Mouse (Mus musculus) CH12.LX (cell line): ENCODE results near the gene Tmem222. TPM values are rescaled to one million over a fixed set of nuclear protein-coding genes. Genes with fewer than 3 reads are reported as not detected.

Source experiments
- DNase-seq: peaks from one replicate; pipeline ENCODE4 v3.0.0-alpha.2; 2013; ENCODE audit errors: extremely low read depth
- H3K27ac ChIP-seq: 2 replicates; pipeline ENCODE4 v1.5.1; 2012; ENCODE audit warnings: low read depth, mild to moderate bottlenecking, control low read depth, moderate library complexity; ENCODE audit not compliant: insufficient read depth
- H3K27me3 ChIP-seq: replicated peaks from 2 replicates; pipeline ENCODE3; 2012; ENCODE audit warnings: inconsistent platforms
- H3K36me3 ChIP-seq, 2 experiments: replicated peaks in 1 of 2; 2 replicates each; pipeline versions ENCODE3 to v1.6.1; 2012; ENCODE audit warnings: inconsistent platforms in 1 of 2, low read length in 1 of 2, mild to moderate bottlenecking in 1 of 2, mixed read lengths in 1 of 2, moderate library complexity in 1 of 2; ENCODE audit not compliant: control insufficient read depth in 1 of 2, insufficient read depth in 1 of 2
- H3K4me1 ChIP-seq, 2 experiments: 2 replicates each; pipeline ENCODE4 v1.6.1; 2012; ENCODE audit warnings: inconsistent platforms in 1 of 2, moderate library complexity in 1 of 2; ENCODE audit not compliant: insufficient read depth in 2 of 2, control insufficient read depth in 1 of 2
- H3K4me2 ChIP-seq: 2 replicates; pipeline ENCODE4 v1.6.1; 2012; ENCODE audit warnings: low read depth, mild to moderate bottlenecking, control low read depth; ENCODE audit not compliant: poor library complexity, insufficient read depth, severe bottlenecking
- H3K4me3 ChIP-seq, 3 experiments: fragments of 150-350 bp in 1 of 3; sonication (generic) in 1 of 3; replicated peaks in 1 of 3; 2 replicates each; pipeline versions ENCODE3 to v1.5.1; 2011 to 2012; ENCODE audit warnings: low read depth in 2 of 3, low read length in 2 of 3, mild to moderate bottlenecking in 2 of 3, moderate library complexity in 2 of 3, control low read depth in 1 of 3, improper control_type of control experiment in 1 of 3, inconsistent platforms in 1 of 3, mixed read lengths in 1 of 3; ENCODE audit not compliant: poor library complexity in 1 of 3
- H3K79me2 ChIP-seq: replicated peaks from 2 replicates; pipeline ENCODE4 v1.6.1; 2012; ENCODE audit warnings: mild to moderate bottlenecking, moderate library complexity; ENCODE audit not compliant: control insufficient read depth, poor library complexity, insufficient read depth, severe bottlenecking; ENCODE audit errors: extremely low read depth
- H3K9ac ChIP-seq: 2 replicates; pipeline ENCODE4 v1.6.1; 2012; ENCODE audit warnings: low read depth, mild to moderate bottlenecking, control low read depth, moderate library complexity; ENCODE audit not compliant: insufficient read depth
- H3K9me3 ChIP-seq: replicated peaks from 2 replicates; pipeline ENCODE3; 2012; ENCODE audit warnings: low read length, inconsistent platforms, mixed read lengths
- BHLHE40 ChIP-seq: IDR thresholded peaks from 2 replicates; pipeline ENCODE4 v1.6.1; 2011; ENCODE audit warnings: mild to moderate bottlenecking, low read depth, low read length, improper control_type of control experiment
- CTCF ChIP-seq, 2 experiments: IDR thresholded peaks in 1 of 2; conservative IDR thresholded peaks in 1 of 2; 2 replicates each; pipeline ENCODE4 v1.5.1; 2011 to 2012; ENCODE audit warnings: low read depth in 2 of 2, low read length in 2 of 2, improper control_type of control experiment in 1 of 2, inconsistent platforms in 1 of 2, mild to moderate bottlenecking in 1 of 2, moderate library complexity in 1 of 2
- ELF1 ChIP-seq: IDR thresholded peaks from 2 replicates; pipeline ENCODE4 v1.6.1; 2014; ENCODE audit warnings: low read depth, mild to moderate bottlenecking, inconsistent platforms, low read length, improper control_type of control experiment
- EP300 ChIP-seq: IDR thresholded peaks from 2 replicates; pipeline ENCODE4 v1.6.1; 2011; ENCODE audit warnings: low read length, improper control_type of control experiment
- ETS1 ChIP-seq: conservative IDR thresholded peaks from 2 replicates; pipeline ENCODE4 v1.6.1; 2012; ENCODE audit warnings: low read depth, mild to moderate bottlenecking, inconsistent platforms, low read length, improper control_type of control experiment, moderate library complexity
- HCFC1 ChIP-seq: IDR thresholded peaks from 2 replicates; pipeline ENCODE4 v1.6.1; 2012; ENCODE audit warnings: low read depth, mild to moderate bottlenecking, inconsistent platforms, low read length, improper control_type of control experiment
- KAT2A ChIP-seq: IDR thresholded peaks from 2 replicates; pipeline ENCODE4 v1.6.1; 2012; ENCODE audit warnings: low read length, improper control_type of control experiment, inconsistent platforms; ENCODE audit not compliant: insufficient replicate concordance
- MAFK ChIP-seq: IDR thresholded peaks from 2 replicates; pipeline ENCODE4 v1.6.1; 2011; ENCODE audit warnings: low read length, improper control_type of control experiment; ENCODE audit not compliant: insufficient replicate concordance
- MAX ChIP-seq: IDR thresholded peaks from 2 replicates; pipeline ENCODE4 v1.6.1; 2011; ENCODE audit warnings: low read length, improper control_type of control experiment
- MAZ ChIP-seq: IDR thresholded peaks from 2 replicates; pipeline ENCODE4 v1.6.1; 2012; ENCODE audit warnings: low read depth, mild to moderate bottlenecking, inconsistent platforms, low read length, improper control_type of control experiment, moderate library complexity
- NELFE ChIP-seq: IDR thresholded peaks from 2 replicates; pipeline ENCODE4 v1.6.1; 2011; ENCODE audit warnings: low read depth, low read length, improper control_type of control experiment
- NRF1 ChIP-seq: IDR thresholded peaks from 2 replicates; pipeline ENCODE4 v1.6.1; 2014; ENCODE audit warnings: low read depth, mild to moderate bottlenecking, inconsistent platforms, low read length, improper control_type of control experiment, moderate library complexity
- POLR2AphosphoS2 ChIP-seq: IDR thresholded peaks from 2 replicates; pipeline ENCODE4 v1.6.1; 2011; ENCODE audit warnings: low read depth, low read length, improper control_type of control experiment
- SMC3 ChIP-seq: IDR thresholded peaks from 2 replicates; pipeline ENCODE4 v1.6.1; 2011; ENCODE audit warnings: low read depth, low read length, improper control_type of control experiment
- TBP ChIP-seq: conservative IDR thresholded peaks from 2 replicates; pipeline ENCODE4 v1.6.1; 2011; ENCODE audit warnings: low read depth, low read length, improper control_type of control experiment
- TCF12 ChIP-seq: IDR thresholded peaks from 2 replicates; pipeline ENCODE4 v1.6.1; 2014; ENCODE audit warnings: low read depth, mild to moderate bottlenecking, inconsistent platforms, low read length, improper control_type of control experiment
- USF1 ChIP-seq: IDR thresholded peaks from 2 replicates; pipeline ENCODE4 v1.6.1; 2014; ENCODE audit warnings: low read depth, mild to moderate bottlenecking, inconsistent platforms, low read length, improper control_type of control experiment
- USF2 ChIP-seq: conservative IDR thresholded peaks from 2 replicates; pipeline ENCODE4 v1.6.1; 2011; ENCODE audit warnings: low read depth, low read length, improper control_type of control experiment
- ZC3H11A ChIP-seq: IDR thresholded peaks from 2 replicates; pipeline ENCODE4 v1.6.1; 2012; ENCODE audit warnings: low read depth, mild to moderate bottlenecking, inconsistent platforms, low read length, improper control_type of control experiment
- ZKSCAN1 ChIP-seq: IDR thresholded peaks from 2 replicates; pipeline ENCODE4 v1.6.1; 2012; ENCODE audit warnings: low read depth, inconsistent platforms, low read length, improper control_type of control experiment, borderline replicate concordance
- ZMIZ1 ChIP-seq: IDR thresholded peaks from 2 replicates; pipeline ENCODE4 v1.6.1; 2012; ENCODE audit warnings: low read depth, mild to moderate bottlenecking, inconsistent platforms, low read length, improper control_type of control experiment
- dilution Hi-C: fragments of 300-500 bp; cut with MboI; formaldehyde crosslinking; loops from 2 replicates; pipeline ENCODE4 v1.14.3; 2020; ENCODE audit warnings: low sequenced_read_pairs; ENCODE audit not compliant: extremely low pct_unique_long_range_greater_than_20kb, extremely low pct_ligation_motif_present
- in situ Hi-C: fragments of 300-500 bp; cut with MboI; formaldehyde crosslinking; loops from 3 replicates; pipeline ENCODE4 v1.14.3; 2019; ENCODE audit warnings: low sequenced_read_pairs, low pct_ligation_motif_present, low pct_unique_long_range_greater_than_20kb, mixed read lengths
- polyA plus RNA-seq: library from polyadenylated mRNA; unstranded; fragments of >175 nt; gene quantifications from 2 replicates; pipeline ENCODE4 v1.2.1, GENCODE M21; 2012; ENCODE audit warnings: low read depth; ENCODE audit not compliant: insufficient read length
- total RNA-seq, 2 experiments: library from RNA; depleted of rRNA; stranded (reverse); fragments of 300-350 nt in 1 of 2; fragments of >200 nt in 1 of 2; gene quantifications; 2 replicates each; pipeline ENCODE4 v1.2.3; 2012 to 2014

Tmem222 gene
- total and polyA plus RNA-seq, 3 experiments: 64.8 to 95.7 (median 73.2) TPM

GRCm38 (mm10) chr4:133285950-133286349, 8.4 kb upstream of the Tmem222 start:
- DNase-seq: no peak
- Histone ChIP-seq H3K9me3 (no peaks in the 10 kb centered on the region), H3K4me1 (peaks cover 0 to 17% of the 10 kb centered on the region in 2 experiments; a peak in 2 of 4 replicates), H3K27me3 (no peaks in the 10 kb centered on the region), H3K4me3 (no peak overlapping the region), H3K9ac (no peak overlapping the region), H3K36me3 (no peaks in the 10 kb centered on the region), H3K27ac (no peak overlapping the region), H3K79me2 (no peaks in the 10 kb centered on the region), H3K4me2 (no peak overlapping the region)
- TF ChIP-seq BHLHE40 (no peak), POLR2AphosphoS2 (no peak), HCFC1 (no peak)
- in situ Hi-C loops: no loop called here
- dilution Hi-C loops: no loop called here

GRCm38 (mm10) chr4:133285299-133285698, 7.7 kb upstream of the Tmem222 start:
- no peak overlapping the region for H3K27ac ChIP-seq
- no peaks in the 10 kb centered on the region for H3K79me2 ChIP-seq
- H3K36me3 ChIP-seq: no peaks in the 10 kb centered on the region
- no peak overlapping the region for H3K4me3 ChIP-seq
- no peaks in the 10 kb centered on the region for H3K9me3 ChIP-seq
- DNase-seq: no peak
- H3K4me1 ChIP-seq: peaks cover 0 to 17% of the 10 kb centered on the region in 2 experiments; a peak in 2 of 4 replicates
- TF ChIP-seq TCF12 (no peak), KAT2A (no peak), NELFE (no peak), USF2 (no peak), ZC3H11A (no peak), ZKSCAN1 (no peak), ETS1 (no peak), MAX (no peak), ELF1 (no peak), EP300 (no peak), CTCF (conservative IDR thresholded peaks at IDR 0.05 in 1 of 2, IDR thresholded peaks at IDR 0.05 in 1 of 2; ENCODE audit: low read depth in 2 of 2, low read length in 2 of 2) (no peak), ZMIZ1 (no peak), BHLHE40 (no peak), MAZ (no peak), NRF1 (no peak), MAFK (no peak), SMC3 (no peak), TBP (no peak), USF1 (no peak)
- dilution Hi-C loops: no loop called here
- H3K27me3 ChIP-seq: no peaks in the 10 kb centered on the region
- H3K4me2 ChIP-seq: no peak overlapping the region
- H3K9ac ChIP-seq: no peak overlapping the region
- in situ Hi-C loops: no loop called here
